Mouse (Mus musculus) mammary gland, adult 2 months (tissue): ENCODE results near the gene Kcnk1. TPM values are rescaled to one million over a fixed set of nuclear protein-coding genes. Genes with fewer than 3 reads are reported as not detected.

Experiments used
- polyA plus RNA-seq: library from polyadenylated mRNA; depleted of rRNA; stranded (reverse); fragments of >200 nt; gene quantifications from 2 replicates; pipeline ENCODE4 v1.2.3, GENCODE M21; 2012; ENCODE audit warnings: low replicate concordance; rRNA removed

Kcnk1 gene
- polyA plus RNA-seq, result 19.6 and 25.3 TPM in 2 replicates

GRCm38 (mm10) chr8:125995101-125995986 is at the start of gene Kcnk1:
Gene Kcnk1, plus strand, starts transcription at chr8:125995170.

Other genes with a start within 250 kb of the Kcnk1 start
- gene Pcnx2, start 96.9 kb upstream of the Kcnk1 start, polyA plus RNA-seq, result 0.16 TPM in 1 of 2 replicates, not detected in the other
- gene Map3k21, start 84.7 kb upstream of the Kcnk1 start, polyA plus RNA-seq, result 1.1 and 1.5 TPM in 2 replicates